Mouse (Mus musculus) embryo, embryonic 11 days (tissue): ENCODE results near the gene Skap1.
A peak's percentile ranks its signal among the peaks of the same experiment; 100 is the strongest.

Experiments
- DNase-seq: peaks from one replicate; pipeline ENCODE4 v3.0.0-alpha.2; 2015

Skap1 gene

DNA sequence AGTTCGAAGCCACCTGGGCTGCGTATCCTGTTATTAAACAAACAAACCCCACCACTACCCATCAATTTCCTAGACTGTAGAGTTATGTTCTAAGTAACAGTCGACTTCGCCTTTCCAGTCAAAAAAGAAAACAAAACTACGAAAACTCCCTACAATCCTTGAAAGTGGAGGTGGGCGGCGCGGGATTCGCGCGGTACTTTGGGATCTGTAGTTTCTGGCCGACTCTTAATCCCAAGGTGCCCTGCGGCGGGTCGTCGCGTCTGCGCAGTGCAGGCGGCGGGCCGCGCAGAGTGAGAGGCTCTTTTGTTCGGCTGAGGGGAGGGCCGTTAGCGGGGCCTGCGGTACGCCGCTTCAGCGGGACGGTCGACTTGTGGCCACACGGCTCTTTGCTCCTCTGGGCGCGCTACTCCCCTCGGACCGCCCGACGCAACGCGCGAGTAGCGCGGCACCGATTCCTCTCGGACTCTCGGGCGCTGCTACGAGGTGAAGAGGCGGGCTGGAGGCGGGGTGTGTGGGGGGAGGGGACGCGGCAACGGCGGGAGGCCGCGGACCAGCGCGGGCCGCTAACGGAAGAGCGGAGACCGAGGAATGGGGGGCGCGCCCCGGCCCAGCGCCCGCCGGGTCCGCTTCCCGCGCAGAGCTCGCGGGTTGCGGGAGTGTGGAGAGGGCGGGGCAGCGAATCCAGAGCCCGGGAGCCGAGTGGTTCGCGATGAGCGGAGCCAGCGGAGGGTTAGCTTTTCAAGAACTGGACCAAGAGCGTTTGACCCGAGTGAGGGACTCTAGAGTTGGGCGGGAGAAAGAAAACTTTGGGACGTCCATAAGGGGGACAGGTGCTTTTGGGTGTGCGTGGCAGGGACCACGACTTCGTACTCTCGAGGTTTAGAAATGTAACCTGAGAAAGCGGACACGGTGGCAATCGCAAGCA, 324.7 kb downstream of the Skap1 start, which contains the start of gene Cbx1:
Cbx1 (plus strand) TSS at position 257 of the 925 bp plus-strand sequence.
- peak; percentile 96 for DNase-seq

DNA sequence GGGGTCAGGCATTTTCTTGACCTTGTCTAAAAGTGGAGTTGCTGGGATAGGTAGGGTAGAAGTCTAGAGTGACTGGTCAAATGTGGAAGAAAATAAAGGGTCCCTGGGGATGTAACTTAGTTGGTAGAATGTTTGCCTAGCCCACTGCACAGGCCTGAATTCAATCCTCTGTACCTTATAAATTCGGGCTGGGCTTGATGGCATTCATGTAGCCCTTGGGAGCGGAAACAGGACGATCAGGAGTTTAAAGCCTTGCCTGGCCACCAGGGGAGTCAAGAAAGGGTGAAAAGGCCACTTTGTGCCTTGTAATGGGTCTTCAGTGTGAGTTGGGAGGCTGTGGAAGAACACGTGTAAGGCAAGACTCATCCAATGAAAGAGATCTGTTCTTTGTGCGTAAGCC, 325.6 kb downstream of the Skap1 start:
- DNase-seq, result peak; percentile 43

DNA sequence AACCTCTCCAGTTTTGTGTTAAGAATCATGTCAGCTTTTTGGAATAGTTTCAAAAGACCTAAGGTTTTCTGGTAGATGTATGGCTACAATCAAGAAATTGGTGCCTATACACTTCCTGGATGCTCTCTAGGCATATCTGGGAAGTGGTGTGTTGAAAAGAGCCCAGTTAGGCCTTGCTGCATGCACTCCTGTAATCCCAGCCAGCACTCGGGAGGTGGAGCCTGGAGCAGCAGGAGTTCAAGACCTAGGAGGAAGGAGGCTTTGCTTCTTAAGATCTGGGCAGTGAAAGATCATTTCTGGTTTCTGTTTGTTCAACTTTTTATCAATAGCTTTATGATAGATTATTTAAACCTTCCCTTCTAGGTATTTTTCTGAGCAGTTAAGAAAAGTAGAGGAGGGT, 326.3 kb downstream of the Skap1 start:
- no peak for DNase-seq

DNA sequence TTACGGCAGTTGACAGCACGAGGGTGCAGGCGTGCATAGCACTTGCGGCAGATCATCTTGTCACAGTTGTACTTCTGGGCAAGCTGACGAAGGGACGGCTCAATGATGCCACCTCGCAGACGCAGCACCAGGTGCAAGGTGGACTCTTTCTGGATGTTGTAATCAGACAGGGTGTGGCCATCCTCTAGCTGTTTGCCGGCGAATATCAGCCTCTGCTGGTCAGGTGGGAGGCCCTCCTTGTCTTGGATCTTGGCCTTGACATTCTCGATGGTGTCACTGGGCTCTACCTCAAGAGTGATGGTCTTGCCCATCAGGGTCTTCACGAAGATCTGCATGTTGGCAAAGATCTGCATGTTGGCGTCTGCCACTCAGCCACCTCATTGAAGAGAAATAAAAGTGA, 331.1 kb downstream of the Skap1 start:
- DNase-seq, result no peak

DNA sequence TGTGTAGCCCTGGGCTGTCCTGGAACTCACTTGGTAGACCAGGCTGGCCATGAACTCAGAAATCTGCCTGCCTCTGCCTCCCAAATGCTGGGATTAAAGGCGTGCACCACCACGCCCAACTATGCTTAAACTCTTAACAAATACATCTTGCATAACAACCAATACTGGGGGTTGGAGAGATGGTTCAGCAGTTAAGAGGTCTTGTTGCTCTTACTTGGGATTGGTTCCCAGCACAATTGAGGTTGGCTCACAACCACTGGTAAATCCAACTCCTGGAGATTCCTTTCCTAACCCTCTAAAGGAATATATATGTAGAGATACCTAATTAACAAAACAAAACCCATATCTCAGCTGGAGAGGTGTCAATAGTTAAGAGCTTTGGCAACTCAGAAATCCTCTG, 331.7 kb downstream of the Skap1 start:
- no peak for DNase-seq

DNA sequence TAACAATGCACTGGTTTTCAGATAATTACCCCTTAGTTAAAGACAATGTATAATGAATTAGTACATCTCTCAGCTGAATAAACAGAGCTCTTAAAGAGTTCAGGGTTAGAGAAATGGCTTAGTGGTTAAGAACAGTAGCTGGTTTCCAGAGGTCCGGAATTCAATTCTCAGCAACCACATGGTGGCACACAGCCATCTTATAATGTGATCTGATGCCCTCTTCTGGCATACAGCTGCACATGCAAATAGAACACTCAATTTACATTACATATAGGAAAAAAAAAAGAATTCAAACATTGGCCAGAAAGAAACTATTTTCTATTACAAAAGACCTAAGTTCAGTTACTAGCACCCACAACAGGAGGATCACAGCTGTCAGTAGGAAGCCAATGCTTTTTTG, 332.2 kb downstream of the Skap1 start:
- DNase-seq, result no peak

DNA sequence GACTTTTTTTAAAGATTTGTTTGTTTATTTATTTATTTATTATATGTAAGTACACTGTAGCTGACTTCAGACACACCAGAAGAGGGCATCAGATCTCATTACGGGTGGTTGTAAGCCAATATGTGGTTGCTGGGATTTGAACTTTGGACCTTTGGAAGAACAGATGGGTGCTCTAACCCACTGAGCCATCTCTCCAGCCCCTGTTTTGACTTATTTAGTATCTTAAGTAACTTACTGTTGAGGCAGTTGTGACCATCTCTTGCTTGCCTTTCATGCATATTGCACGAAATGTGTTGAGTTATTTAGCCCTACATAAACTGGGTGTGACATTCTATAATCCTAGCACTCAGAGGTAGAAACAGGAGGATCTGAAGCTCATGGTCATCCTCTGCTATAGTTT, 335.1 kb downstream of the Skap1 start:
- DNase-seq, result no peak

DNA sequence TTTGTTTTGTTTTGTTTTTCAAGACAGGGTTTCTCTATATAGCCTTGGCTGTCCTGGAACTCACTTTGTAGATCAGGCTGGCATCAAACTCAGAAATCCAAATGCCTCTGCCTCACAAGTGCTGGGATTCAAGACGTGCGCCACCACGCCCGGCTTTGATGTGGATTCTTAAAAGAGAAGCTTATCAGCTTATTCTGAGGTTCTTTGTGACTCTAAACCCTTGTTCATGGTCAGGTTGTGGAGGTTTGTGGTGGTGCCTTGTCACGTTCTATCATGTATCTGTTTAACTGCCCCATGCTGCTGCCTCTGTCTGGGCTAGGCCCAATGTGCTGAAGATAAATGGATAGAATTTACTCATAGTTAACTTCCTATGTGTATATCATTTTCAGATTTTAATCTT, 341.2 kb downstream of the Skap1 start:
- no peak for DNase-seq

DNA sequence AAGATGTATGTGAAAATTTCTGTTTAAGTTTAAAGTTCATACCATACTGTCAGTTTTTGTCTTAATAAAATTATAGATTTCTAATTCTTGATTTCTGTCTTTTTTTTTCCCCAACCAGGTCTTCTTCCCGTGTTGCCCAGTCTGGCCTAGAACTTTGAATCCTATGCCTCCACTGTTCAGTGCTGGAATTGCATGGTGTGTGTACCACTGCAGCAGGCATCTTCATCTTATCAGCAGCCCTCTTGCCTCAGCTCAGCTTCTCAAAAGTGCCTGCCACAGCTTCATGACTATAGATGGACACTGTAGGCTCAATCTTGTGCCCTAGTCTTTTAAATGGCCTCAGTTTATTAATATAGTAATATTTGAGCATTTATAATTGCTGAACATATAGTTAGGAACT, 343.7 kb downstream of the Skap1 start:
- DNase-seq, result peak; percentile 18
